Mouse (Mus musculus): ENCODE data around the gene Itgal.

Itgal gene

GRCm38 (mm10) chr7:127278311-127278710, 17.7 kb upstream of the Itgal start:
- DNase-seq (ENCODE audit: low read depth, low spot score), result peak; percentile 41

- DNase-seq (ENCODE audit: low read depth, low spot score), result no peak
Measured at GRCm38 (mm10) chr7:127280092-127280491, 16.0 kb upstream of the Itgal start.

GRCm38 (mm10) chr7:127281114-127281513, 14.9 kb upstream of the Itgal start:
- DNase-seq (ENCODE audit: low read depth, low spot score), result no peak

- no peak for DNase-seq (ENCODE audit: low read depth, low spot score)
Measured at GRCm38 (mm10) chr7:127282190-127282589, 13.9 kb upstream of the Itgal start.

DNA sequence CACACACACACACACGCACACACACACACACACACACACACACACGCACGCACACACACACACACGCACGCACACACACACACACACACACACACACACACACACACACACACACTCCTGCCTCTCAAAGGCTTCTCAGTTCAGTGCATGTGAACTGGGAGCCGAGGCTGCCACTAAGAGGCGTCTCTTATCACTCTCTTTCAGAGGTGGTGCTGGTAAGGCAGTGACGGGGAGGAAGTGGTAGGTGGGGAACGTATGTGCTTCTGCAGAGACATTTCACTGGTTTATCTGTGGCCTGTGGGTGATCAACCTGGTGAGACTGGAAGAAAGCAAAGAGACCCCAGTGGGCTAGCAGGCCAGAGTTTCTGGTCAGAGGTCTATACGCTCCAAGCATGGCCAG, 10.9 kb upstream of the Itgal start:
- no peak for DNase-seq (ENCODE audit: low read depth, low spot score)

- no peak for DNase-seq (ENCODE audit: low read depth, low spot score)
Measured at GRCm38 (mm10) chr7:127287940-127288339, 8.1 kb upstream of the Itgal start.

GRCm38 (mm10) chr7:127289306-127289705, 6.8 kb upstream of the Itgal start:
- no peak for DNase-seq (ENCODE audit: low read depth, low spot score)

GRCm38 (mm10) chr7:127290142-127290541, 5.9 kb upstream of the Itgal start:
- no peak for DNase-seq (ENCODE audit: low read depth, low spot score)

GRCm38 (mm10) chr7:127296786-127297555, 911 bp downstream of the Itgal start:
- DNase-seq (ENCODE audit: low read depth, low spot score), result no peak

DNA sequence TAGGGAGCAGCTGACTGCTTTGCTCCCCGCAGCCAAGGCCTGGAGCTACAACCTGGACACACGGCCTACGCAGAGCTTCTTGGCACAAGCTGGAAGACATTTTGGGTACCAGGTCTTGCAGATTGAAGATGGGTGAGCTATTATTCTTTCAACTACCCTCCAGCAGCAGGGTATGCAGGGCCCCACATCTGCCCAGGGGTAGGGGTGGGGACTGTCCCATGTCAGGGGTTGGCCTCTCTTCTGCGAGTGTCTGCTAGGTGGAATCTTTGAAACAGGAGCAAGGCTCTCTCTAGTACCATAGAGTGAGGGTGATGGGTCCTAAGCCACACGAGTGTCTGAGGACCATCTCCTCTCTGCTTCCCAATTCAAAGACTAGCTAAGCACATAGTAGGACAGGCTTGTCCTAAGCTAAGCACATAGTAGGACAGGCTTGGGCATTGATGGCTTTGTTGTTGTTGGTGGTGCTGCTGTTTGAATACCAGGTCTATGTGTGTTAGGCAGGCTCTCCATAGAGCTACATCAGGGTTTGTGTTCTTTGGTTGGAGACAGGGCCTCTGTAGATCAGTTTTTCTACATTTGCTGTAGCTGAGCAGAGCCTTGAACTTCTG, 1.6 kb downstream of the Itgal start:
- DNase-seq (ENCODE audit: low read depth, low spot score), result no peak

- DNase-seq (ENCODE audit: low read depth, low spot score), result no peak
Measured at GRCm38 (mm10) chr7:127308431-127308830, 12.4 kb downstream of the Itgal start.

DNA sequence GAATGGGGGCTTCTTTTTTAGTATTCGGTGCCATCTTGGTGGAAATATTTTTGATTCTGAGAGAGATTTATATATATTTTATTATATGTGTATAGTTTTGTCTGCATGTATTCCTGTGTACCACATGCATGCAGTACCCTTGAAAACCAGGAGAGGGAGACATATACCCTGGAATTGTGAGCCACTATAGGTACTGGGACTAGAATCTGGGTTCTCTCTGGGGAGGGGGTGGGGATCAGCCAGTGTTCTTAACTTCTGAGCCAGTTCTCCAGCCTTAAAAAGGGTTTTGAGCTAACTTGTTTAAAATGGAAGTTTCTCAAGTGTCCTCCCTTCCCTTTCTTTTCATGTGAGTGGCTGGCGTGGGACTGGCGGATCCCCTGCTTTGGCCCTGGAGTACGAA, 12.8 kb downstream of the Itgal start:
- peak; percentile 85 for DNase-seq (ENCODE audit: low read depth, low spot score)

DNA sequence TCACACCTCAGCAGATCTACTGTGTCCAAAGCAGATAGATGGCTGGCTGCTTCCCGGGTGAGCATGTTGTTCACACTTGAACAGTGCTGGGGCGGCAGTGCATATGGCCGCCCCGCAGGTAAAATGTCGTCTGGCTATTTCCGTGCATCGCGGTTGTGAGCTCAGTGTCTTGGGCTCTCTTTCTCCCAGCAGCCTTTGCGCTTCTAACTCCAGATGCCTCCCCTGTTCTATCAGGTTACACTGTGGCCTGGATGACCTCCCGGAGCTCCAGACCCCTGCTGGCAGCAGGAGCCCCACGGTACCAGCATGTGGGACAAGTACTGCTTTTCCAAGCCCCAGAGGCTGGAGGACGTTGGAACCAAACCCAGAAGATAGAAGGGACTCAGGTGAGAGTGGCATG, 13.9 kb downstream of the Itgal start:
- no peak for DNase-seq (ENCODE audit: low read depth, low spot score)

- DNase-seq (ENCODE audit: low read depth, low spot score), result no peak
Measured at GRCm38 (mm10) chr7:127313912-127314311, 17.9 kb downstream of the Itgal start.

GRCm38 (mm10) chr7:127321106-127321505, 25.0 kb downstream of the Itgal start:
- no peak for DNase-seq (ENCODE audit: low read depth, low spot score)

DNA sequence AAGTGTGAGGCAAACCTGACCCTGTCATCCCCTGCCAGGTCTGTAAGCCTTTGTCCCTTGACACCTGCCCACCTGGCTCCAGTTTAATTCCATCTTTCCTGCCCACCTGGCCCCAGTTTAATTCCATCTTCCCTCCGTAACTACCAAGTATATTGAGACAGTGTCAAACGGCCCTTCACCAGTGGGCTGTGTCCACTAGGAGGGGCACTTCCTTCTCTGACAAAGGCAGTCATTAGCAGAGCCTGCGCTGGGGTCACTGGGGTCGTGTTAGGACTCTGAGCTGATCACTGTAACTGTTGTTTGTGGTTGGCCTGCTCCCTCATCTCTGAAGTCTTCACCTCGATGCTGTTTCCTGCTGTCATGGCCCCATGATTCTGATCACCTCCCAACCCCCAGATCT, 26.0 kb downstream of the Itgal start:
- no peak for DNase-seq (ENCODE audit: low read depth, low spot score)

DNA sequence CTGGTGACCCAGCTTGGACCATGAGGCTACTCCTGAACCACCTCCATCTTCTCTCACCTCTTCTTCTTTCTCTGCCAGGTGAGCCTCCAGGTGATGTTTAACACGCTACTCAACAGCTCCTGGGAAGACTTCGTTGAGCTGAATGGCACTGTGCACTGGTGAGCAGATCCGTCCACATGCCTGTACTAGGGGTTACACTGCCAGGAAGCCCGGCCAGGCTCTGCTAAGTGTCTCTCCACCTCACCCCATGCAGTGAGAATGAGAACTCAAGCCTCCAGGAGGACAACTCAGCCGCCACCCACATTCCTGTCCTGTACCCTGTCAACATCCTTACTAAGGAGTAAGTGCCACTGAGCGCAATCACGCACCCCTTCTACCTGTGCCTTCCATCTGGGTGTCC, 28.9 kb downstream of the Itgal start:
- DNase-seq (ENCODE audit: low read depth, low spot score), result no peak

GRCm38 (mm10) chr7:127325550-127325949, 29.5 kb downstream of the Itgal start:
- DNase-seq (ENCODE audit: low read depth, low spot score), result no peak

- DNase-seq (ENCODE audit: low read depth, low spot score), result peak; percentile 51
Measured at GRCm38 (mm10) chr7:127326685-127327084, 30.6 kb downstream of the Itgal start.

GRCm38 (mm10) chr7:127333240-127333639, 37.2 kb downstream of the Itgal start:
- no peak for DNase-seq (ENCODE audit: low read depth, low spot score)

DNA sequence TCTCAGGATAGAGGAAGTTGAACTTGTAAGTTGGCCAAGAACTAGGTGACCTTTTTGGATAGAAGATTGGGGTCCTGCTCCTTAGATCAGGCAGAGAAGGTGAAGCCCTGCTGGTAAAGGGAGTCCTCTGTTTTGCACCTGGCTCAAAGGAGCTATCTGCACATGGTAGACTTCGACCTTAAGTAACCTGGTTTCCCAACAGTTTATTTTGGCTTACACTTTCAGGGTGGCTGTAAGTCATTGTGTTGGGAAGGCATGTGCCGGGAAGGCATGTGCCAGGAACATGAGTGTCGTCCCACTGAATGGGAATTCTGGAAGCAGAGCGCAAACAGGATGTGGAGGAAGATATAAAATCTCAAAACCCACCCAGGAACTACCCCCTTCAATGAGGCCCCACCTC, 39.5 kb downstream of the Itgal start:
- DNase-seq (ENCODE audit: low read depth, low spot score), result no peak

GRCm38 (mm10) chr7:127337636-127338035, 41.6 kb downstream of the Itgal start:
- no peak for DNase-seq (ENCODE audit: low read depth, low spot score)

DNA sequence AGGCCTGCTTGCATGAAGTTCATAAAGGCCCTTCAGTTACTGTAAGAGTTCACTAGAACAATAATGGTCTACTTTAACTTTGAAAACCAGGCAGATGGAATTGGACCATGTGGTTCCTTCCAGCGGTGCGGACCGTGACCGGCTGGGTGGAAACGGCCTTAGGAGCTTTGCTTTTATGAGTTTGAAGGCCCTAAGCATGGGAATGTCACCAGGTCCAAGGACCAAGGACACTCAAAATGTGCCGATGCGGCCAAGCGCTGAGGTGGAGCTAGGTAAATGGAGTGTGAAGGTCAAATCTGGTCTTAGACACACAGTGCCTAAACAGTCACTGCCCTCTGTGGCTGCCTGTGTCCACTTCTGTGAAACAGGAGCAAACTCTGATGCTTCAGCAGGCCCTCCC, 45.3 kb downstream of the Itgal start:
- no peak for DNase-seq (ENCODE audit: low read depth, low spot score)

Measured in 3T3-L1 (cell line).